Mouse (Mus musculus): ENCODE data around the gene Ldb3. TPM values are rescaled to one million over a fixed set of nuclear protein-coding genes. Genes with fewer than 3 reads are reported as not detected.

Ldb3 gene
- polyA plus RNA-seq, 1 experiment = 2.7 TPM

- H3K27ac ChIP-seq (ENCODE audit: insufficient read depth, low read length) = no peak overlapping the region
- H3K4me1 ChIP-seq (ENCODE audit: control insufficient read depth, insufficient read depth, low read length) = peaks cover 15% of the 10 kb centered on the region
- H3K4me3 ChIP-seq (ENCODE audit: insufficient read depth, low read length) = no peak overlapping the region
- TF ChIP-seq POLR2A (IDR thresholded peaks at IDR 0.05; ENCODE audit: low read depth, low read length) (no peak), CTCF (IDR thresholded peaks at IDR 0.05; ENCODE audit: borderline replicate concordance, insufficient read depth, low read length) (no peak)
Measured at GRCm38 (mm10) chr14:34493682-34494081, 94.8 kb downstream of the Ldb3 start.

DNA sequence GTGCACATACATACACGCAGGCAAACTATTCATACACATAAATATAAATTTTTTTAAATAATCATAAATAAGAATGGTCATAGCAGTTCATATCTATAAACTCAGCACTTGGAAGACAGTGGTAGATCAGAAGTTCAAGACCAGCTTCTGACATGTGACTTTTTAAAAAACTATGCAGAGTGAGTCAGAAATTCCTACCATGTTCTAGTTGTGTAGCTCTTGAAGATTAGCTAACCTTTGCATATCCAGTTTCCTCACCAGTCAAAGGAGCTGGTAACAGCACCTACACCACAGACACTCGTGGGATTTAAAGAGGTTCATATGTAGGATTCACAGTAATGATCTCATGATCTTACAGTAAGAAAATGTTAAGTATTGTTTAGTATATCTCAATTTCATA, 95.8 kb downstream of the Ldb3 start:
- Histone ChIP-seq H3K4me1 (ENCODE audit: control insufficient read depth, insufficient read depth, low read length) (peaks cover 15% of the 10 kb centered on the region), H3K4me3 (ENCODE audit: insufficient read depth, low read length) (no peak overlapping the region), H3K27ac (ENCODE audit: insufficient read depth, low read length) (no peak overlapping the region)
- no peak for TF ChIP-seq POLR2A (IDR thresholded peaks at IDR 0.05; ENCODE audit: low read depth, low read length)
- no peak for TF ChIP-seq CTCF (IDR thresholded peaks at IDR 0.05; ENCODE audit: borderline replicate concordance, insufficient read depth, low read length)

- Histone ChIP-seq H3K27ac (ENCODE audit: insufficient read depth, low read length) (no peak overlapping the region), H3K4me3 (ENCODE audit: insufficient read depth, low read length) (no peak overlapping the region), H3K4me1 (ENCODE audit: control insufficient read depth, insufficient read depth, low read length) (peaks cover 13% of the 10 kb centered on the region)
- TF ChIP-seq POLR2A (IDR thresholded peaks at IDR 0.05; ENCODE audit: low read depth, low read length) (no peak), CTCF (IDR thresholded peaks at IDR 0.05; ENCODE audit: borderline replicate concordance, insufficient read depth, low read length) (no peak)
Measured at GRCm38 (mm10) chr14:34490965-34491364, 97.5 kb downstream of the Ldb3 start.

GRCm38 (mm10) chr14:34489928-34490327, 98.6 kb downstream of the Ldb3 start:
- TF ChIP-seq CTCF (IDR thresholded peaks at IDR 0.05; ENCODE audit: borderline replicate concordance, insufficient read depth, low read length) (no peak), POLR2A (IDR thresholded peaks at IDR 0.05; ENCODE audit: low read depth, low read length) (no peak)
- no peak overlapping the region for H3K27ac ChIP-seq (ENCODE audit: insufficient read depth, low read length)
- no peak overlapping the region for H3K4me3 ChIP-seq (ENCODE audit: insufficient read depth, low read length)
- H3K4me1 ChIP-seq (ENCODE audit: control insufficient read depth, insufficient read depth, low read length) = peaks cover 8% of the 10 kb centered on the region; the same call in 1 of the 2 replicates

GRCm38 (mm10) chr14:34486169-34486568, 102.3 kb downstream of the Ldb3 start:
- Histone ChIP-seq H3K27ac (ENCODE audit: insufficient read depth, low read length) (no peak overlapping the region), H3K4me1 (ENCODE audit: control insufficient read depth, insufficient read depth, low read length) (peaks cover 8% of the 10 kb centered on the region; the same call in 1 of the 2 replicates), H3K4me3 (ENCODE audit: insufficient read depth, low read length) (no peak overlapping the region)
- TF ChIP-seq CTCF (IDR thresholded peaks at IDR 0.05; ENCODE audit: borderline replicate concordance, insufficient read depth, low read length) (no peak), POLR2A (IDR thresholded peaks at IDR 0.05; ENCODE audit: low read depth, low read length) (no peak)

DNA sequence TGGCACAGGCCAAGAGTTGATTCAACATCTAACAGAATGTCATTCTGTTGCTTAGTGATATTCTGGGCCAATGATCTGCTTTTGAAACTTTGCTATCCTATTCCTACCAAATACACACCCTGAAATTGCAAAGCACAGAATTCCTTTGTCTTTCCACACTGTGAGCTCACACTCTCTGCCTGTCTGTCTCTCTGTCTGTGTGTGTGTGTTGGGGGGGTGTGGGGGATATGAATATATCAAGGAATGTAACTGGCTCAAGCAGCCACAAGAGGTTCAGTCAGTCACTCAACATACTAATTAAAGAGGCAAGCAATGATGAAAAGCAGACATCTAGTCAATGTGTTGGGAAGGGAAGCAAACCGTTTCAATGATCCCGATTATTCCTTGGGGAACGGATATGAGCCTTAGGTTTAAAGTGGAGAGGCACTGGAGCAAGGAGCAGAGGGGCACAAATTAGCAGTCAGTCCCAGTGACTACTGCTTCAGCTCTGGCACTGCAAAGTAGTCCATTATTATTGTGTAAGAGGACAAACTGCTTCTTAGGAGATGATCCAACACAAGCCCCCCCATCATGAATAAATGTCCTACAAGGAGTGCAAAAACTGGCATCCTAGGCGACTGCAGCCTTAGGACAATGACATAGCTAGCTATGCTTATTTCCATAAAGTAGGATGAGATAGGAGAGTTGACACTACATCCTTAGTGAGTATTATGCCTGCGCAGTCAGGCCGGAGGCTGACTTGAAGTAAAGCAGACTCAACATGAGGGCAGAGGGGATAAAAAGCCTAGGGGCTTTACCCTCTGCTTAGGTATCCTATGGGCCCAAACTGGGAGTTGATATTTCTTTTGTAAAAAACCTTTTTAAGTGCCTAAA, 104.8 kb downstream of the Ldb3 start:
- H3K27ac ChIP-seq (ENCODE audit: insufficient read depth, low read length) = no peak overlapping the region
- peaks cover 2% of the 10 kb centered on the region; the same call in 1 of the 2 replicates for H3K4me1 ChIP-seq (ENCODE audit: control insufficient read depth, insufficient read depth, low read length)
- no peak overlapping the region for H3K4me3 ChIP-seq (ENCODE audit: insufficient read depth, low read length)
- no peak for TF ChIP-seq POLR2A (IDR thresholded peaks at IDR 0.05; ENCODE audit: low read depth, low read length)
- TF ChIP-seq CTCF (IDR thresholded peaks at IDR 0.05; ENCODE audit: borderline replicate concordance, insufficient read depth, low read length) = no peak

Other genes with a start within 250 kb of the Ldb3 start
- not detected in 2 replicates for gene Fam25c, start 233.2 kb downstream of the Ldb3 start, polyA plus RNA-seq (2011; ENCODE audit: insufficient read length, low read depth, missing spikeins)
- 6.6 and 10.8 TPM in 2 replicates for gene Sncg, start 213.9 kb downstream of the Ldb3 start, polyA plus RNA-seq (2011; ENCODE audit: insufficient read length, low read depth, missing spikeins)
- gene Mmrn2, start 213.2 kb downstream of the Ldb3 start, polyA plus RNA-seq (2011; ENCODE audit: insufficient read length, low read depth, missing spikeins) = not detected in 2 replicates
- 116 and 146 TPM in 2 replicates for gene Bmpr1a, start 85.3 kb downstream of the Ldb3 start, polyA plus RNA-seq (2011; ENCODE audit: insufficient read length, low read depth, missing spikeins)
- not detected in 2 replicates for gene 9230112D13Rik, start 65.9 kb downstream of the Ldb3 start, polyA plus RNA-seq (2011; ENCODE audit: insufficient read length, low read depth, missing spikeins)
- gene Opn4, start 11.5 kb upstream of the Ldb3 start, polyA plus RNA-seq (2011; ENCODE audit: insufficient read length, low read depth, missing spikeins) = not detected in 2 replicates
- gene Wapl, start 85.2 kb upstream of the Ldb3 start, polyA plus RNA-seq (2011; ENCODE audit: insufficient read length, low read depth, missing spikeins) = 66.2 and 74.1 TPM in 2 replicates
- gene Grid1, start 231.4 kb upstream of the Ldb3 start, polyA plus RNA-seq (2011; ENCODE audit: insufficient read length, low read depth, missing spikeins) = not detected in 2 replicates

Data from embryonic fibroblast, embryonic 13.5 days (primary cell).